Mouse (Mus musculus) ES-E14 (cell line): ENCODE data around the gene Zfp110.

Source experiments
- MAFK ChIP-seq: IDR thresholded peaks from 2 replicates; pipeline ENCODE4 v1.6.1; 2014; ENCODE audit warnings: mild to moderate bottlenecking, low read depth, low read length, inconsistent platforms; ENCODE audit not compliant: insufficient read depth
- ZC3H11A ChIP-seq: IDR thresholded peaks from 2 replicates; pipeline ENCODE4 v1.6.1; 2012; ENCODE audit warnings: low read depth, mild to moderate bottlenecking, inconsistent platforms, low read length, borderline replicate concordance
- ZNF384 ChIP-seq: IDR thresholded peaks from 2 replicates; pipeline ENCODE4 v1.6.1; 2012; ENCODE audit warnings: low read depth, low read length, inconsistent platforms

DNA sequence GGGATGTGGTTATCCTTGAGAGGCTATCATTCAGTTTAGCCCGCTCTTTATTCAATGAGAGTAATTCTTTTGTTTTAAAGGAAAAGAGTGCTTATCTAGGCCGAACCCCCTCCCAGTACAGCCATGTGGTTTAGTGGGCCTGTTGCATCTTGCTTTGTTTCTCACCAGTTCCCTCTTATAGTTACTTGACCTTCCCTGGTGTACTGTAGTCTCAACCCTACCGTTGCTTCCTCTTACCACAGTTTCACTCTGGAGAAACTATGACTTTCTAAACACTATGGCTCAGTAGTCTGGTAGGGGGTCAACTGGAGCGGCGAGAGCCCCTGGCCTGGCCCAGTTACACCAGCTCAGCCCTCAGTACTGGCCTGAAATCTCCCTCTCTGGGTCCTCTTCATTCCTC is 53.0 kb downstream of the Zfp110 start:
- TF ChIP-seq ZNF384 = no peak
- TF ChIP-seq MAFK = no peak
- no peak for TF ChIP-seq ZC3H11A
